Mouse (Mus musculus): ENCODE data around the gene Lrrk1. TPM values are rescaled to one million over a fixed set of nuclear protein-coding genes. Genes with fewer than 3 reads are reported as not detected.

Lrrk1 gene
- polyA plus RNA-seq, 1 experiment from 2014 or later = 6.4 TPM

DNA sequence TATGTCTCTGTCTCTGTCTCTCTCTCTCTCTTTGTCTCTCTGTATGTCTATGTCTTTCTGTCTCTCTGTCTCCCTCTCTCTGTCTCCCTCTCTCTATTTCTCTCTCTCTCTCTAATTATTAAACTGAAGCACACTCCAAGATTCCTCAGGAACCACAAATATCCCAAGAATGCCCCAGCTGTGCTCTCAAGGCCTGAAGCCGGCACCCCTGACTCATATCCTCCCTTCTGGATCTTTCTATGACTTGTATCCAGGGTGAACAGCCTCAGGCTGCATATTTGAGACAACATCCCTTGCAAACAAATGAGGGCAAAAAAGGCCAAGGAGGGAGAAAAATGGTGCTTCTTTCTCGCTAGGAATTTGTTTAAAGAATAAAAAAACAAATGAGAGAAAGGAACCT lies 22.2 kb downstream of the Lrrk1 start, which contains the start of gene Gm10974:
TSS of gene Gm10974 (plus strand) at position 2 of the 400 bp plus-strand sequence.
- no peak within 1 kb of the TSS for H3K4me2 ChIP-seq (ENCODE audit: low read length)
- no peak within 1 kb of the TSS for H3K27ac ChIP-seq (replicated peaks in 1 of 2; ENCODE audit: control insufficient read depth in 1 of 2, insufficient read depth in 1 of 2, low read depth in 2 of 2, low read length in 2 of 2)
- H3K4me3 ChIP-seq (ENCODE audit: control insufficient read depth in 1 of 2, insufficient read depth in 1 of 2, low read depth in 1 of 2, low read length in 2 of 2) = no peak within 1 kb of the TSS
- no peaks in the 10 kb centered on the region for H3K27me3 ChIP-seq (ENCODE audit: control insufficient read depth, insufficient read depth, low read length)
- H3K9ac ChIP-seq (ENCODE audit: low read length) = no peak within 1 kb of the TSS
- peaks cover 7% of the 10 kb centered on the region; the same call in 1 of the 2 replicates for H3K9me3 ChIP-seq (ENCODE audit: control insufficient read depth, low read length)
- 56% methylated on average over 2 of the region's 2 CpGs for WGBS
- no peak for ATAC-seq (ENCODE audit: insufficient number of reproducible peaks, insufficient read depth, low FRiP score, low read depth)
- H3K4me1 ChIP-seq (ENCODE audit: control insufficient read depth in 2 of 2, insufficient read depth in 2 of 2, low read length in 2 of 2) = peaks cover 6 to 14% of the 10 kb centered on the region in 2 experiments
- H3K36me3 ChIP-seq (ENCODE audit: control insufficient read depth, insufficient read depth, low read length) = no peaks in the 10 kb centered on the region

DNA sequence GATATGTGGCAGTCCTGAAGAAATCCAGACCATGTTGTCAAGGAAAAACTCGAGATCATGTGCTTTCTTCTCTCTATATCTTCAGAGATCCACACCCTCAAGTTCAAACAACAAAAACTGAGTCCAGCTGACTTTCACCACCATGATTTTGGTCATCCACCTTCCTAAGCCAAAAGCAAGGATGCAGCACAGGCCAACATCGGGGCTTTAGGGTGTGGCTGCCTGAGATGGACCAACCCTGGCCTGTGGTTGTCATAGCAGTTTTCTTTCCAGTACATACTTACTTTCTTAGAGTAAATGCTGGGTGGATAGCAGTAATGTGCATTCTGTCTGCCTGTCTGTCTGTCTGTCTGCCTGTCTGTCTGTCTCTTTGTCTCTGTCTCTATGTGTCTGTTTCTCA lies 22.7 kb downstream of the Lrrk1 start:
- peaks cover 10% of the 10 kb centered on the region; the same call in 1 of the 2 replicates for H3K9me3 ChIP-seq (ENCODE audit: control insufficient read depth, low read length)
- ATAC-seq (ENCODE audit: insufficient number of reproducible peaks, insufficient read depth, low FRiP score, low read depth) = no peak
- H3K36me3 ChIP-seq (ENCODE audit: control insufficient read depth, insufficient read depth, low read length) = no peaks in the 10 kb centered on the region
- no peak overlapping the region for H3K4me3 ChIP-seq (ENCODE audit: control insufficient read depth in 1 of 2, insufficient read depth in 1 of 2, low read depth in 1 of 2, low read length in 2 of 2)
- WGBS = 65% methylated on average over 2 of the region's 2 CpGs
- H3K4me1 ChIP-seq (ENCODE audit: control insufficient read depth in 2 of 2, insufficient read depth in 2 of 2, low read length in 2 of 2) = peaks cover 6 to 14% of the 10 kb centered on the region in 2 experiments
- no peak overlapping the region for H3K4me2 ChIP-seq (ENCODE audit: low read length)
- no peak overlapping the region for H3K9ac ChIP-seq (ENCODE audit: low read length)
- H3K27ac ChIP-seq (replicated peaks in 1 of 2; ENCODE audit: control insufficient read depth in 1 of 2, insufficient read depth in 1 of 2, low read depth in 2 of 2, low read length in 2 of 2) = no peak overlapping the region
- no peaks in the 10 kb centered on the region for H3K27me3 ChIP-seq (ENCODE audit: control insufficient read depth, insufficient read depth, low read length)

DNA sequence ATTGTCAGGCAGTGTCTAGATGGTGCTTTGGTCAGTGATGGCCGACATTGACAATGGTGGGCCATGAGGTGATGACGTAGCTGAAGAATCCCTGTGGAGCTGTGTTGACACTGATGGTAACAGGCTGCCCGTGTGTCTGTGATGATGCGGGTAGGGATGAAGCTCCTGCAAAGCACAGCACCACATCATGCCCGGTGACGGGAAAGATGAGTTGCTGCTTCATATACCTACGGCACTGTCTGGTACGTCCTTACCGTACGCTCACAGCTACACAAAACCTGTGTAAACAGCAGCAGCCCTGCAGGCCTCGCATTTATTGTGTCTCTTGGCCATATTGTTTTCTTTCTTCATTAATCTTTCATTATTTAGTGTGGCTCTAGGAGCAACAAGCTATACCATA lies 23.7 kb downstream of the Lrrk1 start:
- Histone ChIP-seq H3K27me3 (ENCODE audit: control insufficient read depth, insufficient read depth, low read length) (no peaks in the 10 kb centered on the region), H3K4me2 (ENCODE audit: low read length) (no peak overlapping the region), H3K4me3 (ENCODE audit: control insufficient read depth in 1 of 2, insufficient read depth in 1 of 2, low read depth in 1 of 2, low read length in 2 of 2) (no peak overlapping the region), H3K27ac (replicated peaks in 1 of 2; ENCODE audit: control insufficient read depth in 1 of 2, insufficient read depth in 1 of 2, low read depth in 2 of 2, low read length in 2 of 2) (no peak overlapping the region), H3K4me1 (ENCODE audit: control insufficient read depth in 2 of 2, insufficient read depth in 2 of 2, low read length in 2 of 2) (peaks cover 2 to 6% of the 10 kb centered on the region in 2 experiments), H3K9ac (ENCODE audit: low read length) (no peak overlapping the region), H3K36me3 (ENCODE audit: control insufficient read depth, insufficient read depth, low read length) (no peaks in the 10 kb centered on the region), H3K9me3 (ENCODE audit: control insufficient read depth, low read length) (peaks cover 12% of the 10 kb centered on the region; the same call in 1 of the 2 replicates)
- WGBS = 91% methylated on average over 11 of the region's 11 CpGs
- ATAC-seq (ENCODE audit: insufficient number of reproducible peaks, insufficient read depth, low FRiP score, low read depth) = no peak

DNA sequence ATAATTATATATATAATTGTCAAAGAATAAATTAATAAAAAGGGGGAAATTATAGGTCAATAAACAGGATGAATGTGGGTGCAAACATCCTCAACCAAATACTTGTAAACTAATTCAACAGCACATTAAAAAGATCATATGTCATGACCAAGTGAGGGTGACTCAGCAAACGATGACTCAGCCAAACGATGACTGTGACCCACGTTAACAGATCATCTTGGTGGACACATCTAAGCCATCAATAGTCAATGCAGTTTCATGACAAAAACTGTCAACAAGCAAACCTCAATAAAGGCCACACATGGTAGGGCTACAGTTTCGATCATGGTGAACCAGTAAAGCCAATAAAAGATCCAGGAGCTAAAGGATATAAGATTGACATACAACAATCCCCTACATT lies 29.1 kb downstream of the Lrrk1 start:
- H3K9me3 ChIP-seq (ENCODE audit: control insufficient read depth, low read length) = peaks cover 12% of the 10 kb centered on the region; the same call in 1 of the 2 replicates
- H3K27ac ChIP-seq (replicated peaks in 1 of 2; ENCODE audit: control insufficient read depth in 1 of 2, insufficient read depth in 1 of 2, low read depth in 2 of 2, low read length in 2 of 2) = no peak overlapping the region
- H3K36me3 ChIP-seq (ENCODE audit: control insufficient read depth, insufficient read depth, low read length) = no peaks in the 10 kb centered on the region
- no peak overlapping the region for H3K9ac ChIP-seq (ENCODE audit: low read length)
- WGBS = 89% methylated on average over 4 of the region's 4 CpGs
- no peak for ATAC-seq (ENCODE audit: insufficient number of reproducible peaks, insufficient read depth, low FRiP score, low read depth)
- H3K27me3 ChIP-seq (ENCODE audit: control insufficient read depth, insufficient read depth, low read length) = no peaks in the 10 kb centered on the region
- no peak overlapping the region for H3K4me2 ChIP-seq (ENCODE audit: low read length)
- H3K4me3 ChIP-seq (ENCODE audit: control insufficient read depth in 1 of 2, insufficient read depth in 1 of 2, low read depth in 1 of 2, low read length in 2 of 2) = no peak overlapping the region
- H3K4me1 ChIP-seq (ENCODE audit: control insufficient read depth in 2 of 2, insufficient read depth in 2 of 2, low read length in 2 of 2) = no peaks in the 10 kb centered on the region

DNA sequence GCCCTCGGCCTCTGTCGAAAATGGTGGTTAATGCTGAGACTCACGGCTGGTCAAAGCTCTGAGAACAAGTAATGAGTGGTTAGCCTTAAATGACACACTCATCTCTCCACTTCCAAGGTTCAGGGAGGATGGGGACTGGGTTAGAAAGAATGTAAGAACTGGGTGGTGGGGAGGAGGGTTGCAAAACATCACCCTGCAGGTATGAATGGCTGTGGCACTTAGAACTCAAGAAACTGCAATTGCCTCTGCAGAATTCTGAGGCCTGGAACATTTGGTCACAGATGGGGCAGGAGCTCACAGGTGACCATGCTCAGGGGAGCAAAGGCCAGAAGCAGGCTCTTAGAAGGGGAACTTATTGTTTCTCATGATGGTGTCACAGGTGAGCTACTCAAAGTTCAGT lies 29.7 kb downstream of the Lrrk1 start:
- WGBS = 91% methylated on average over 3 of the region's 3 CpGs
- ATAC-seq (ENCODE audit: insufficient number of reproducible peaks, insufficient read depth, low FRiP score, low read depth) = no peak
- no peaks in the 10 kb centered on the region for H3K36me3 ChIP-seq (ENCODE audit: control insufficient read depth, insufficient read depth, low read length)
- no peaks in the 10 kb centered on the region for H3K27me3 ChIP-seq (ENCODE audit: control insufficient read depth, insufficient read depth, low read length)
- no peak overlapping the region for H3K4me3 ChIP-seq (ENCODE audit: control insufficient read depth in 1 of 2, insufficient read depth in 1 of 2, low read depth in 1 of 2, low read length in 2 of 2)
- H3K9ac ChIP-seq (ENCODE audit: low read length) = no peak overlapping the region
- peaks cover 12% of the 10 kb centered on the region; the same call in 1 of the 2 replicates for H3K9me3 ChIP-seq (ENCODE audit: control insufficient read depth, low read length)
- no peak overlapping the region for H3K27ac ChIP-seq (replicated peaks in 1 of 2; ENCODE audit: control insufficient read depth in 1 of 2, insufficient read depth in 1 of 2, low read depth in 2 of 2, low read length in 2 of 2)
- no peak overlapping the region for H3K4me2 ChIP-seq (ENCODE audit: low read length)
- H3K4me1 ChIP-seq (ENCODE audit: control insufficient read depth in 2 of 2, insufficient read depth in 2 of 2, low read length in 2 of 2) = no peaks in the 10 kb centered on the region

DNA sequence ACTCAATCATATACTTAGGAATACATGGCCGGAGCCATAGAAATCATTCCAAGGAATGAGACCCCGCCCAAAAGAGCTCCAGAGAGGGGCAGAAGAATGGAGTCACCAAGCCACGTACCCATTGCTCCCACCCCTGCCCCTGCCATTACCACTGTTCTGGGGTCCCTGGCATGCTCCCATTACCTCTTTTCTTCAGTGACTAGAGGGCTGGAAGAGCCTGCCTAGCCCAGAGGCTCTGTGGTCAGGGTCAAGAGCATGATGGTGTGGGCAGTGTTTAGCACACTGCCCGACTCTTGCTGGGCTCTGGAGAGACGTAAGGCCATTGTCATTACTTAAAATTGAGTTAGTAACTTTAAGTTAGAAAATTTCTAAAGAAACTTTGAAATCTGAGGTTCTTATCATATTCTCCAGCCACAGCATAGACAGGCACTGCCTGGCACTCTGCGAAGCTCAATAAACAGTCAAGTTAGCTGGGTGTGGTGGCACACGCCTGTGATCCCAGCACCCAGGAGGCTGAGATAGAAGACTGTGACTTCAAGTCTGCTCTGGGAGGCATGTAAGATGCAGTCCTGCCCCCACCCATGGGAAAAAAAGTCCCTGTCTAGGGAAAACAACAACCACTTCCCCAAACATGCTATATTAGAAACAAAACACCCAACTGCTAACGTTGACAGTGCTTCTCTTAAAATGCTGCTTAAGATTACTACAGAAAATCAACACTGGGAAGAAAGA lies 32.2 kb downstream of the Lrrk1 start:
- Histone ChIP-seq H3K4me2 (ENCODE audit: low read length) (no peak overlapping the region), H3K4me3 (ENCODE audit: control insufficient read depth in 1 of 2, insufficient read depth in 1 of 2, low read depth in 1 of 2, low read length in 2 of 2) (no peak overlapping the region), H3K9ac (ENCODE audit: low read length) (no peak overlapping the region), H3K36me3 (ENCODE audit: control insufficient read depth, insufficient read depth, low read length) (no peaks in the 10 kb centered on the region), H3K27me3 (ENCODE audit: control insufficient read depth, insufficient read depth, low read length) (no peaks in the 10 kb centered on the region), H3K4me1 (ENCODE audit: control insufficient read depth in 2 of 2, insufficient read depth in 2 of 2, low read length in 2 of 2) (no peaks in the 10 kb centered on the region), H3K9me3 (ENCODE audit: control insufficient read depth, low read length) (peaks cover 5% of the 10 kb centered on the region; the same call in 1 of the 2 replicates), H3K27ac (replicated peaks in 1 of 2; ENCODE audit: control insufficient read depth in 1 of 2, insufficient read depth in 1 of 2, low read depth in 2 of 2, low read length in 2 of 2) (no peak overlapping the region)
- 0 out of 2 replicates have a peak, but pooled peaks have one; percentile 50 for ATAC-seq (ENCODE audit: insufficient number of reproducible peaks, insufficient read depth, low FRiP score, low read depth)
- WGBS = 84% methylated on average over 8 of the region's 8 CpGs

DNA sequence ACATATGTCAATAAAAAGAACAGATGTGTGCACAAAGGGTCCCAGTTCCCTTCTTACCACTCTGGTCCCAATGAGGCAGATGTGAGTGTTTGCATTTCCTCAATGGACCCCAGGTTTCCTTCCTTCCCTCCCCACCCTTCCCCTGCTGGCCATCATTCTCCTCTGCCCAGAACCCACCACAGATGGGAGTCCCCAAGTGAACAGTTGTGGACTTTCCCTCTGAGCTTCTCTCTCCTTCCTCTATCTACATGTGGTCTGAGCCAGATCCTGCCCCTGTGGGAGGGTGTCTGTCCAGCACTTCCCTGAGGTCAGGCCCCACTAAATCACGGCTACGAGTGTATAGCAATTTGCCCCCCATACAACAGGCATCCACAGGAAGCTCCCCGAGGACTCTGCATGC lies 33.2 kb downstream of the Lrrk1 start:
- H3K4me2 ChIP-seq (ENCODE audit: low read length) = no peak overlapping the region
- no peak overlapping the region for H3K4me3 ChIP-seq (ENCODE audit: control insufficient read depth in 1 of 2, insufficient read depth in 1 of 2, low read depth in 1 of 2, low read length in 2 of 2)
- H3K27ac ChIP-seq (replicated peaks in 1 of 2; ENCODE audit: control insufficient read depth in 1 of 2, insufficient read depth in 1 of 2, low read depth in 2 of 2, low read length in 2 of 2) = no peak overlapping the region
- no peak overlapping the region for H3K9ac ChIP-seq (ENCODE audit: low read length)
- ATAC-seq (ENCODE audit: insufficient number of reproducible peaks, insufficient read depth, low FRiP score, low read depth) = no peak
- H3K4me1 ChIP-seq (ENCODE audit: control insufficient read depth in 2 of 2, insufficient read depth in 2 of 2, low read length in 2 of 2) = no peaks in the 10 kb centered on the region
- WGBS = 62% methylated on average over 3 of the region's 3 CpGs
- H3K36me3 ChIP-seq (ENCODE audit: control insufficient read depth, insufficient read depth, low read length) = no peaks in the 10 kb centered on the region
- H3K27me3 ChIP-seq (ENCODE audit: control insufficient read depth, insufficient read depth, low read length) = no peaks in the 10 kb centered on the region
- H3K9me3 ChIP-seq (ENCODE audit: control insufficient read depth, low read length) = no peaks in the 10 kb centered on the region

DNA sequence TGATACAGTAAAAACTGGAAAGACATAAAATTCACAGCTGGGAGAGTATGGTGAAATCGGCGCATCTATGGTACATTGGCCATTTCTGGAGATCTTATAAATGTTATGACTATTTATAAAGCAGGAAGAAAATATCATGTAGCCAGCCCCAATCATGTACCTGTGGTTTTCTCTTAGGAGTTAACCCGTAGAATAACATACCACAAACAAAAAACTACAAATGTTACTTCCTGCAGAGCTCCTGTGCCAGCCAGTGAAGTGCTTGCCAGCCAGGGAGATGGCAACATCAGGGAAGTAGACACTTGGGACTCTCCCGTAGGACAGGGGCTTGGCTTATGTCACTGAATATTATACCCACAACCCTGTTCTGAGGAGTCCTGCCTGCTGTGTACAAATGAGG lies 37.1 kb downstream of the Lrrk1 start:
- H3K9ac ChIP-seq (ENCODE audit: low read length) = no peak overlapping the region
- H3K9me3 ChIP-seq (ENCODE audit: control insufficient read depth, low read length) = no peaks in the 10 kb centered on the region
- no peaks in the 10 kb centered on the region for H3K36me3 ChIP-seq (ENCODE audit: control insufficient read depth, insufficient read depth, low read length)
- H3K4me1 ChIP-seq (ENCODE audit: control insufficient read depth in 2 of 2, insufficient read depth in 2 of 2, low read length in 2 of 2) = no peaks in the 10 kb centered on the region
- 84% methylated on average over 4 of the region's 4 CpGs for WGBS
- no peak overlapping the region for H3K4me2 ChIP-seq (ENCODE audit: low read length)
- H3K4me3 ChIP-seq (ENCODE audit: control insufficient read depth in 1 of 2, insufficient read depth in 1 of 2, low read depth in 1 of 2, low read length in 2 of 2) = no peak overlapping the region
- H3K27ac ChIP-seq (replicated peaks in 1 of 2; ENCODE audit: control insufficient read depth in 1 of 2, insufficient read depth in 1 of 2, low read depth in 2 of 2, low read length in 2 of 2) = no peak overlapping the region
- H3K27me3 ChIP-seq (ENCODE audit: control insufficient read depth, insufficient read depth, low read length) = no peaks in the 10 kb centered on the region
- no peak for ATAC-seq (ENCODE audit: insufficient number of reproducible peaks, insufficient read depth, low FRiP score, low read depth)

Measured in heart, embryonic 14.5 days (tissue).